Mouse (Mus musculus) urinary bladder, postnatal 4 days (tissue): Measurements from ENCODE around the gene Sulf2.

Source experiments
- DNase-seq, 2 experiments: peaks; one replicate each; pipeline ENCODE4 v3.0.0; 2021 to 2022; ENCODE audit warnings: low spot score in 2 of 2

Sulf2 gene

DNA sequence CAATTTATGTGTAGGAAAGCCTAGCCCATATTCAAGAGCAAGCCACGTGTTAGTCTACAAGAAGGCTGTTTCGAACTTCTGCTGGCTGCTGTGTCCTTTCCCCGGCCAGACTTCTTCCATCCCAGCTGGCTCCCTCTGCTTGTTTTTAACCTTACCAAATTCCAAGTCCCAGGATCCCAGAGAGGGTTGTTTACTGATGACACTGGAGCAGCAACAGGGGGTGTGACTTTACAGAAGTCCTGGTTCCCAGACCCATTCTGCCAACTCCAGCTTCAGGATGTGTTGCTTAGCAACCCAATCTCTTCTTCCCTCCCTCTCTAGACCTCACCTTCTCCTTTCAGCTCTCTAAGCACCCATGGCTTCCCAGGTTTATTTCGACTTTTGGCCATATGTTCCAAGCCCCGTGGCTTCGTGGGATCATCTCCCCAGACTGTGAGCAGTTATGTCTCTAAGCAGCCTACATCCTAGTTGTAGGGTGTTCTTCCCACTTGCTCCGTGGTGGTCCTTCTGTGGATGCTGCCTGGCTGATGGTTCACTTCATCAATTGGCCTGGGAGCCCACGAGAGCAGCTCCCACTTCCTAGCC, 20.2 kb upstream of the Sulf2 start:
- no peak for DNase-seq

- DNase-seq: no peak
Observed at GRCm38 (mm10) chr2:166175145-166175544, 19.7 kb upstream of the Sulf2 start.

DNA sequence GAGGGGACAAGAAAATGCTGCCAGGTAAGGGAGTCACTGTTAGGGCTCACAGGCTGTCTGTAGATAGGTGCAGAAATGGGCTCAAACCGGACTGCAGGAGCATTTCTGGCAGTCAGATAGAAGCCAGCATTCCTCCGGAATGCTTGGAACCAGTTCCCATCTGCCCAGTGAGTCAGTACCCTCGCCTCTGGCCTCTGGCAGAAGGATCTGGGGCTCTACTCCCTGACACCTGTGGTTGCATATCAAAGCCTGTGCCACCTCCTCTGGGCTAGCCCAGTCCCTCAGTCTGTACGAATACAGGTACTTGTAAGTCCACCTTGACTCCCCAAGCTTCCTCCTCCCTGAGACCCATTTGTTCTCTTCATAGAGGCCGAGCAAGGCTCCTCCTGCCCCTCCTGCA, 17.7 kb upstream of the Sulf2 start:
- DNase-seq: no peak

DNA sequence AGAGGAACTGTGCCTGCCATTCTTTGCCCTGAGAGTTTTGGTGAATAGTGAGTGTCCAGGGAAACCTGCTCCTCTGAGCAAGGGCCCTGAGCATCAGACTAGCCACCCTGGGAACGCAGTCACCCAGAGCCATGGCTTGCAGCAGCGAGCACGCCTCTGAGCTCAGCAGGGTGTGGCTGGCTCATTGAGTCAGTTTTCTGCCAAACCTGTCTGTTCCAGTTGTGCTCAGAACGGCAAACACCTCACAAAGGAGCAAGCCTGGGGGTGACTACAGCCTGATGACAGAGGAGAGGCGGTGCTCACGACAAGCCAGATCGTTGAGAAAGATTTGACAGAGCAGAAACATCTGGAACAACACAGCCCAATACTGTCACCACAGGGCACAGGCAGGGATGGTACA, 14.7 kb upstream of the Sulf2 start:
- DNase-seq: no peak

DNA sequence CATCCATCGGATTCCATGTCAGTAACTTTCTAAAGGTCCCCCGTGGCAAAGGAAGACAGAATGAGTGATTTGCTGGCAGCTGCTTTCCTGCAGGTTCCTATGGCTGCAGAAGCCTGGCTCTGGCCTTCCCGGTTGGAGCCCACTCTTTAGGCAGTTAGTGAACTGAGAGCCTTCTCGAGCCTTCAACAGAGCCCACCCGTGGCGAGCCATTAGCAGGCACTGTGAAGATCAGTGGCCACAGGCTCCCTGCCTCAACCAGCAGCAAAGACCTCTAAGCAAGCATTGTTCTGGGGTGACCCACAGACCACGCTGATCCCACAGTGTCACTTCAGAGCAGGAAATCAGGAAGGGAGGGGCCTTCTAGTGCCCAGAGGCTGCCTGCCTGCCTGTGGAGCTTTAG, 13.4 kb upstream of the Sulf2 start:
- DNase-seq: no peak

DNA sequence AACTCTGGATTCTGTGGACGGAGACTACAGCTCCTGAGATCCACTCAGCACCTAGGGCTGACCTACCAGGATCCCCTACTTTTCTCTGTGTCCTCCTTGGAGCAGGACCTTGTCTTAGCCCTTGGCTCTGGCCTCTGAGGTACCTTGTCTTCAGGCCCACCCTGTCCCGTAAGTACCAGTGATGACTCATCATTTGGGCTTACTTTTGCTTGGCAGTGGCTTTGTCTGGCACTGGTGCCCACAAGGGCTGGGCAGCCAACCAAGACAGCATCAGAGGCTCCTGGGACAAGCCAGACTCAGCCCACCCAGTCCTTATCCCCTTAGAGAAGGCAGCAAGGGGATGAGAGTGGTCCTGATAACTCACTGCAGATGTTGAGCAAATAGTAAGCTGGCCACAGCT, 11.9 kb upstream of the Sulf2 start:
- no peak for DNase-seq

GRCm38 (mm10) chr2:166165396-166165795, 9.9 kb upstream of the Sulf2 start:
- DNase-seq: no peak

DNA sequence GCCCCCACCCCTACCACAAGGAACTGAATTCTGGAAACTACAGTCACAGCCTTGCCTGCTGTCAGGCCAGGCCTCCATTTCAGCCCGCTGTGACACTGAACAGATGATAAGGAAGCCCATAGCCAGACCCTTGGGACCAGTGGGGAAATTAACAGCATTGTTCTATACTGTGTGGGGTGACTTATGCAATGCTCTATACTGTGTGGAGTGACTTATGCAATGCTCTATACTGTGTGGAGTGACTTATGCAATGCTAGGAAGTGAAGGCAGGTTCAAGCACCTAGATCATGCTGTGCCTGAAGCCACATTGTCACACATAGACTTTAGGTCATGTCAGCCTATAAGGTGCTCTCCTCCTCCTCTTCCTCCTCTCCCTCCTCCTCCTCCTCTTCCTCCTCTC, 9.1 kb upstream of the Sulf2 start:
- no peak for DNase-seq

GRCm38 (mm10) chr2:166163917-166164316, 8.5 kb upstream of the Sulf2 start:
- DNase-seq: no peak

GRCm38 (mm10) chr2:166163252-166163651, 7.8 kb upstream of the Sulf2 start:
- DNase-seq: no peak

DNA sequence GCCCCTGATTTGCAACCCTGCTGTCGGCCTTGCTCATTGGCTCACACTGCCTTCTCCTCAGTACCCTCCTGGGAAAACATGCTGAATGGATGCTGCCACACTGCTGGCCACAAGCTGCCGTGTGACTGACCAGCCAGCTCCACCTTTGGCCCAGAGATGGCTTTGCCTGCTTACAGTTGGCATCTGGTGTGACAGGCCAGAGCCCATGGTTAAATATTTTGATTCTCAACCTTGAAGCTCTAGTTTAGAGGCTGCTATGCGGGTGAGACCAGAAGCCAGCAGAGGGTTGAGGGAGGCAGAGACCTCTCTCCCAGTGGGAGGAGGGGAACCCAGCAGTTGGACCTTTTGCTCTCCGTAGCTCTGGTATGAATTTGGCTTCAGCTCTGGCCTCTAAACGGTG, 6.7 kb upstream of the Sulf2 start:
- DNase-seq: no peak

DNA sequence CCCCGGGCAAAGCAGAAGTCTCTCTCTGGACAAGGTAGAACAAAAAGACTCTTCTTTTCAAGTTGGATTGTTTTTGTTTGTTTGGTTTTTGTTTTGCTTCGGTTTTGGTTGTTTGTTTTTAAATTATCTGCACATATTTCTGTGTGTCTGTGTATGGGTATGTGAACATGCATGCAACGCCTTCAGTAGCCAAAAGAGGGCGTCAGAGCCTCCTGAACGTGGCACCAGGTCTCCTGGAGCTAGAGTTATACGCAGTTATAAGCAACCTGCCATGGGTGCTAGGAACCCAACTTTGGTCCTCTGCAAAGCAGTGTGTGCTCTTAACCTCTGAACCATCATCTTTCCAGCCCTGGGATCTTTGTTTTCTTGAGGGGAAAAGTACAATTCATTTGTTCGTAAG, 3.8 kb upstream of the Sulf2 start:
- DNase-seq: no peak

DNA sequence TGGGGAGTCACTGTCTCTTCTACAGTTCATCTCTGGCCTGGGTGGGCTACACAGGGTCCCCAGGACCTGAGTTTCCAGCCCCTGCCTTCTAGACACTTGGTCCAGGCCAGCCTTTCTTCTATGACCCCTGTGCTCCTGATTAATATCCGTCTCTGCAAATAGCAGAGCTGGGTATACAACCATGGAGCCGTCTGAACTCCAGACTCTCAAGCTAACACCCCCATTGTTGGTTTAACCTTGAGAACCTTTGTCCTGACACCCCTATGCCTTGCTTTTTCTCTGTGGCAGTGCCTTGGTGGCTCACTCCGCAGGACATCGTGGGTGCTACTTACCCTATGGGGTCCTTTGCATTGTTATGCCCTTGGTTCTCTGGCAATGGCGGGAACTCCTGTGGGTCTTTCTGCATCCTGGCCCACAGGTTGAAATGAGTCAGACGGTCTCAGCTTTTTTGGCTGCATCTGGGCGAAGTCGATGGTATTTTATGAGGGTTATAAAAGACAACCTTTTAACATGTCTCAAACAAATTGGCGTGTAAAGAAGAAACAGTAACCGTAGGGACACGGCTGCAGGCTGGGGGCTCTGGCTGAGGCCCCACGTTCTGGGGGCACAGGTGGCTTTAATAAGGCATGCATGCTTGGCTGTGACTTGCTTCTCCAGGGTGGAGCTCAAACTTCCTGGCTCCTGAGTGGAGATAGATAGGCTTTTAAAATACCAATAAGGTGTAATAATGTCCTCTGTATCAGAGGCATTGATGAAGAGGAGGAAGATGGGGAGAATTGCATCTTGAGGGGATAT, 2.5 kb upstream of the Sulf2 start:
- no peak for DNase-seq

GRCm38 (mm10) chr2:166157144-166157543, 1.7 kb upstream of the Sulf2 start:
- DNase-seq: no peak

- no peak for DNase-seq
Observed at GRCm38 (mm10) chr2:166156122-166156521, 659 bp upstream of the Sulf2 start.

GRCm38 (mm10) chr2:166154749-166155453, 562 bp downstream of the Sulf2 start:
- peak in 1 of 2 experiments; percentile 47 for DNase-seq

DNA sequence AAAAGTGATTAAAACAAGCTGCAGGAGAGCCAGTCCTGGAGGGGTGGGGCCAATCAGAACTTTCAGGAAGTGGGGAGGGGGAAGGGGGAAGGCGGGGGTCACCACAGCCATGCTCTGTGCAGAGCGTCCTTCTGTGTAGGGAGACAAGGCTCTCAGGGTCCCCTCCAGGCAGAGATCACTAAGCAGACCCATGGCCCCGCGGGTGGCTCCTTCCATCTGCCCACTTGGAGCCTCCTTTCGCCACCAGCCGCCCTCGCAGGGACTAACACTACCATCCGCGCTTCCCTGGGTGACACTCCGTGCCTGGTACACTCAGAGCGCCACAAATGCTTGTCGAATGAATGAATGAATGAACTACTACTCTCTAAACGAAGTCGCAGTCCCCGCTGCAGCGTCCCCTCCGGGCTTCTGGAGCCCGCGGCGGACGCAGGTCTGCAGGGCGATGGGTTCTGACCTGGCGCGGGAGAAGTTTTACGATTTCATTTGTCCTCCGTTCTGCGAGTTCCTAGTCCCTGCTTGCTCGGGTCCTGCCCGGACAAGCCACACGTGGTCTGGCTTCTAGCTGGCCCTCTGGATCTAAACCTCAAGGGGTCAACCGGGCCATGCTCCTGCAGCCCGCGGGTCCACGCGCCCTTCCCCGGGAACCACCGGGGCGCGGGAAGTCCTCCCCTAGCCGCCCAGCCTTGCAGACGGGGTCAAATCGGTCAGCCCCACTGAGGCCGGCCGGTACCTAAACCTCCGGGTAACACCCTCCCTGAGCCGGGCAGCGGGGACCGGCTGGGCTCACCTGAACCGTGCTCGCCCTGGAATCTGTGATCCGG, 1.4 kb downstream of the Sulf2 start:
- DNase-seq: no peak

- no peak for DNase-seq
Observed at GRCm38 (mm10) chr2:166153399-166153793, 2.1 kb downstream of the Sulf2 start.

DNA sequence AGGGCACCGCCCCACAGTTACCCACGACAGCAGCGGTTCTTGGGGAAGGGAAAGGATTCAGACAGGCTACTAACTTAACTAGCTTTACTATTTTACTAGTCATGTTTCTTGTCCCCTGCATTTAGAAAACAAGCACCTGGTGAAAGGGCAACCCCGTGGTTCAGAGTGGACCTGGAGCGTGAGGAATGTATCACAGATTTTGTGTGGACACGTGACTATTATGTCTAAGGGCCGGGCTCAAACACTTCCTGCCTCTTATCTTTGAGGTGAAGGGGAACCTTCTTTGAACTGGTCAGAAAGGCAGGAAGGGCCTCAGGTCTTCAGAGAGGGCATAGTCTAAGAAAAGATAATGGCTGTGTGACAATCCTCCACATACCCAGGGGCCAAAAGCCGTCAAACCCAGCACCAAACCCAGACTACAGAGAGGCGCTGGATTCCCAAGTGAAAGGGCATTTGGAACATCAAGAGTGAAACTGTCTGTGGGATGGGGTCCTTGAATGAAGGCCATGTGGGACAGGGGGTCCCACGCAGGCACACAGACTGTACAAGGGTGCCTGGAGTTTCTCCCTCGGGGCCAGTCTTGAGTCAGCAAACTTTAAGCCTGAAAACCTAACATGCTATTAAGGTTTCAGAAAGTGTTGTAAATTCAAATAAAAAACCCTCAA, 2.6 kb downstream of the Sulf2 start:
- DNase-seq: no peak

DNA sequence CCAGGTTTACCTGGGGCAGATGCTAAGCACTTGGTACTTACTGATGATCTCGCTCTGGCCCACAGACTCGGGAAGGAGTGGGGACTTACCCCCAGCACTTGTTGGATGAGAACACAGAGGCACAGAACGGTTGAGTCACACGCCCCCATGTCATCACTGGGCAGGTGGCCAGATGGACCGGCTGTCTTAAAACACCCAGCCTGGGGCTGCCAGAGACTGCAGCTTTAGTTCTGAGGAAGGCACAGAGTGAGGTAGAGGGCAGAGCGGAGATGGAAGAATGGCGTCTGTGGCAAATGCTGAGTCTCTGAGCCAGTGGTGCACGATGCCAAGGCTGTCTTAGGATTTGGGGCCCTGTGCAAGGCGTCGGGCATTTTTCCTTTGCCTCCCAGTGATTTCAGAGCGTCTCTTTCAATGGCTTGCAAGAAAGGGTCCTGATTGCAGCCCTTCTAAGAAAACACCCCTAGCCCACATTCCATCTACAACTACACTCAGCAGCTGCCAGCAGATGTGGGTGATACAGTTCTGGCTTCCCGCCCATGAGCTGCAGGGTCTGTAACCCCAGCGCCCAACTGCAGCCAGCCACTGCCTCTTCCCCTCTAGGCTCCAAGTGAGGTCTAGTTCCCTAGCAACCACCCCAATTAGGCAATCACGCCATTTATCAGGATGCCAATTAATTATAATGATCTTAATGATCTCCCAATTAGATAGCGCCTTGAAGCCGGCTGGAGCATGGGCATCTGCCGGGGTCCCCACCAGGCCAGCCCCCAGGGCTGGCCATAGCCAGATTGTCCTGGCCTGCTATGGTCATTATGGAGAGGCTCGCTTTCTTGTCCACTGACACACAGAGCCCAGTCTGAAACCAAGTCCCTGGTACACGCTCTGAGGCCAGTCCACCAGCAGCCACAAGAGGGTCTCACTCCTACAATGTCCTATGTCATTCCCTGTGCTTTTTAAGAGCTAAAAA, 3.7 kb downstream of the Sulf2 start:
- peak; percentile 77 to 88 for DNase-seq
